Mouse (Mus musculus) small intestine, adult 2 months (tissue): ENCODE data around the gene Snx32. TPM values are rescaled to one million over a fixed set of nuclear protein-coding genes. Genes with fewer than 3 reads are reported as not detected.
A peak's percentile ranks its signal among the peaks of the same experiment; 100 is the strongest.

Experiments used
- H3K27ac ChIP-seq: fragments of 200-500 bp; 2 replicates; pipeline ENCODE4 v1.5.1; 2012; ENCODE audit warnings: low read depth, low read length, control low read depth, inconsistent platforms; ENCODE audit not compliant: insufficient read depth
- H3K27me3 ChIP-seq: fragments of 200-500 bp; 2 replicates; pipeline ENCODE4 v1.6.1; 2012; ENCODE audit warnings: mild to moderate bottlenecking, moderate library complexity, low read length, inconsistent platforms; ENCODE audit not compliant: control insufficient read depth, insufficient read depth
- H3K36me3 ChIP-seq: fragments of 200-500 bp; 2 replicates; pipeline ENCODE4 v1.6.1; 2012; ENCODE audit warnings: mild to moderate bottlenecking, low read length, control low read depth, inconsistent platforms; ENCODE audit not compliant: control insufficient read depth, insufficient read depth
- H3K4me1 ChIP-seq: fragments of 200-500 bp; 2 replicates; pipeline ENCODE4 v1.6.1; 2012; ENCODE audit warnings: low read length, inconsistent platforms, mixed read lengths; ENCODE audit not compliant: control insufficient read depth, insufficient read depth, insufficient read length
- H3K4me3 ChIP-seq: fragments of 200-500 bp; 2 replicates; pipeline ENCODE4 v1.5.1; 2012; ENCODE audit warnings: low read depth, mild to moderate bottlenecking, control low read depth, inconsistent platforms, low read length, moderate library complexity
- CTCF ChIP-seq: fragments of 200-500 bp; IDR thresholded peaks from 2 replicates; pipeline ENCODE4 v1.5.1; 2012; ENCODE audit warnings: low read depth, mild to moderate bottlenecking, control low read depth, inconsistent platforms, low read length, moderate library complexity, mixed read lengths; ENCODE audit not compliant: insufficient replicate concordance, insufficient read length; ENCODE audit errors: extremely low read depth
- POLR2A ChIP-seq: fragments of 200-500 bp; IDR thresholded peaks from 2 replicates; pipeline ENCODE4 v1.6.1; 2012; ENCODE audit warnings: low read depth, mild to moderate bottlenecking, control low read depth, inconsistent platforms, low read length, moderate library complexity
- WGBS: fragments of 180-500 bp; shearing (Covaris S2); methylation state at CpG from one replicate; pipeline ENCODE4 v1.1.7; 2018; 5-methylcytosine and 5-hydroxymethylcytosine counted together
- polyA plus RNA-seq: library from polyadenylated mRNA; depleted of rRNA; stranded (reverse); fragments of >200 nt; gene quantifications from 2 replicates; pipeline ENCODE4 v1.2.3, GENCODE M21; 2012

Snx32 gene
- polyA plus RNA-seq, 1 experiment = 3.2 TPM

DNA sequence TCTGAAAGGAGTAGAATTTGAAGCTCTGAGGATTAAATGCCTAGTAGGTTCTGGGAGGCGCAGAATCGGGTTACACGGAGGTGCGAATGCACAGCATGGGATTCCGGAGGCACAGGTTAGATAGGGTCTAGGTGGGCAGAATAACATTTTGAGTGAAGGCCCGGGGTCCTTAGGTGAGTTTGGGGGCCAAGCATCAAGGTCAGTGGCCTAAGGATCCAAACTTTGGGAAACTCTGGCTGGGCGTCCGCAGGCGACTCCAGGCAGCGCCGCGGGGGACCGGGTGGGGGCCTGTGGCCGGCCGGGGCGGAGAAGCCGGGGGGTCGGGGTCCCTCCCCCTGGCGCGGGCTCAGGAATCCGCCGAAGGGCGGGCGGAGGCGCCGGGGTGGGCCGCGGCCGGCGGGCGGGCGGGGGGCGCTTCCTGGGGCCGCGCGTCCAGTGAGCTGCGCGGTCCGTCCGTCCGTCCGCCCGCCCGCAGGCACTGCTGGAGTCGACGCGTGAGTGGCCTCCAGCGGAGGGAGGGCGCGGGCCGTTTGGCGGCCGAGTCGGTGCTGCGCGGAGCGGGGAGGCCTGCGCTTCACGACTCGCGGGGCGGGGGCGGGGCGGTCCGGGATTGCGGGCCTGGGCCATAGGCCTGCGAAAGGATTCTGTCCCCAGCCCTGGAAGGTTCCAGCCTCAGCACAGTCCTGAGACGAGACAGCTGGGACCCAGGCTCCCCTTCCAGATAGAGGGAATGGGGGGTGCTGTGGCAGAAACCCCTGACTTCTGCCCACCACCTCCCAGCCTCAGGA lies 35.9 kb downstream of the Snx32 start:
- Histone ChIP-seq H3K4me1 (peaks cover 5% of the 10 kb centered on the region; the same call in 1 of the 2 replicates), H3K27me3 (no peaks in the 10 kb centered on the region), H3K27ac (no peak overlapping the region), H3K36me3 (no peaks in the 10 kb centered on the region), H3K4me3 (peak overlapping the region; percentile 50)
- WGBS = 3% methylated on average over 67 of the region's 68 CpGs
- no peak for TF ChIP-seq POLR2A
- no peak for TF ChIP-seq CTCF

DNA sequence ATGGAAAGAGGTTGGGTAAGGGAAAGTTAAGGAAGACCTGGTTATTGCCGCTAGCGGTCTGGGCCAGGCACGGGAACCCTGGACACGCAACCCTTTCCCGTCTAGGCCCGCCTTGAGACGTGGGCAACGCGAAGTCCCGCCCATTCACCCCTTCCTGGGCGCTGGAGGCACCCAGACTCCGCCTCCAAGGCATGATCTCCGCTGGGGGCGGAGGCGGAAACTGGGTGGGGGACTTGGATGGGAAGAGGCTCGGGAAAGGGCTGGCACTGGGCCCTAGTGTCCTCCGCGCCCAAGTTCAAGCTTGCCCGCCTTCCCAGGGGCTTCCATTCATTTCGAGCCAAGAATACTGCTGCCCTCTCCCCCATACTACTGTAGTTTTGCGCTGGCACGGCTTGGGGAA lies 36.6 kb downstream of the Snx32 start, which contains the start of gene Efemp2:
TSS of gene Efemp2 (plus strand) at position 235 of the 400 bp plus-strand sequence.
- Histone ChIP-seq H3K36me3 (no peaks in the 10 kb centered on the region), H3K27me3 (no peaks in the 10 kb centered on the region), H3K27ac (peak within 1 kb of the TSS; percentile 25; the same call in 1 of the 2 replicates), H3K4me3 (peak within 1 kb of the TSS; percentile 50), H3K4me1 (peaks cover 5% of the 10 kb centered on the region; the same call in 1 of the 2 replicates)
- TF ChIP-seq CTCF = no peak
- TF ChIP-seq POLR2A = no peak
- 3% methylated on average over 22 of the region's 22 CpGs for WGBS

DNA sequence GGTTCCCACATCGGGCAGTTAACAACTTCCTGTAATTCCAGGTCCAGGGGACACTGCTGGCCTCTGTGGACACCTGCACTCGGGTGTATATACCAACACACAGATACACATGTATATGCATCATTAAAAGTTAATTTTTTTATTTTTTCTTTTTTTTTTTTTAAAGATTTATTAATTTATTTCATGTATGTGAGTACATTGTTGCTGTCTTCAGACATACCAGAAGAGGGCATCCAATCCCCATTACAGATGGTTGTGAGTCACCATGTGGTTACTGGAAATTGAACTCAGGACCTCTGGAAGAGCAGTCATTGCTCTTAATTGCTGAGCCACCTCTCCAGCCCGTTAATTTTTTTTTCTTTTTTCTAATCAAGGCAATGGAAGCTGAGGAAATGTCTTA lies 37.5 kb downstream of the Snx32 start:
- 71% methylated on average over 3 of the region's 3 CpGs for WGBS
- Histone ChIP-seq H3K27me3 (no peaks in the 10 kb centered on the region), H3K4me1 (peaks cover 5% of the 10 kb centered on the region; the same call in 1 of the 2 replicates), H3K27ac (no peak overlapping the region), H3K36me3 (0 out of 2 replicates have a peak, but pooled peaks cover 1% of the 10 kb centered on the region), H3K4me3 (no peak overlapping the region)
- TF ChIP-seq POLR2A = no peak
- no peak for TF ChIP-seq CTCF

DNA sequence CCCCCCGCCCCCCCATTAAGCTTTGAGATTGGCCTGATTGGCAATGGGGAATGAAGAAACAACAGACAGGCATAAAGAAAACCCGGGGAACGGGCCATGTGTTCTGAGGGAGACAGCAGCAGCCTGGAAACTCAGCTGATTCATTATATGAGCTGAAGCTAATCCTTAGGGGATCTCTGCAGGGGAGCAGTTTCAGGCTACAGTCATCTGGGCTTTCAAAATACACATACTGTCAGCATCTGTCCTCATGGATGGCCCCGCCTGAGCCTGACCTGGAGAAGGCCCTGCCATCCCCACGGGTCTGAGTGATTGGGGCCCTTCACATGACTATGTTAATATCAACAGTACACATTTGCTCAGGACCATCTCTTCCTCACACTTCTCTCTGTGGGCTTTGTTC lies 38.5 kb downstream of the Snx32 start:
- TF ChIP-seq POLR2A = no peak
- no peak for TF ChIP-seq CTCF
- Histone ChIP-seq H3K36me3 (peaks cover 7% of the 10 kb centered on the region; the same call in 1 of the 2 replicates), H3K4me3 (no peak overlapping the region), H3K27me3 (no peaks in the 10 kb centered on the region), H3K27ac (no peak overlapping the region), H3K4me1 (peaks cover 5% of the 10 kb centered on the region; the same call in 1 of the 2 replicates)
- 60% methylated on average over 5 of the region's 5 CpGs for WGBS

DNA sequence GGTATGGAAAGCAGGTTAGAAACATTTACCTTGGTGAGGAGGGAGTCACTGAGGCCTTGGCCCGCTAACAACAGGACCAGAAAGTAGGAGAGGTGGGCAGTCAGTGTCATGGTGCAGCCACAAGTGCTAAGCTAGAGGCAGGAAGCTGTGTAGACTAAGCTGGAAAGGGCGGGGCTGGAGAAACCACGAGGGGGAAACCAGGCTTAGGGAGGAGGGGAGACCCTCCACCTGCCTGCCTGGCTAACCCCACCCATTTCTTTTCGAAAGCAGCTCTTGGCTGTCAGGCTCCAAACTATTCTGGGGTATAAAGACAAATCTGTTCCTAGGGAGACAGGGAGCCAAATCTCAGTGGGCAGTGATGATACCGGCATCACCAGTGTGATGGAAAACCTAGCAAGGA lies 42.0 kb downstream of the Snx32 start, which contains the start of gene Ctsw:
TSS of gene Ctsw (minus strand) at position 134 of the 400 bp plus-strand sequence.
- Histone ChIP-seq H3K36me3 (peaks cover 38% of the 10 kb centered on the region), H3K4me1 (0 out of 2 replicates have a peak, but pooled peaks cover under 1% of the 10 kb centered on the region), H3K27me3 (no peaks in the 10 kb centered on the region), H3K4me3 (peak within 1 kb of the TSS; percentile 36), H3K27ac (peak within 1 kb of the TSS; percentile 46)
- 41% methylated on average over 5 of the region's 5 CpGs for WGBS
- TF ChIP-seq POLR2A (no peak), CTCF (no peak)

DNA sequence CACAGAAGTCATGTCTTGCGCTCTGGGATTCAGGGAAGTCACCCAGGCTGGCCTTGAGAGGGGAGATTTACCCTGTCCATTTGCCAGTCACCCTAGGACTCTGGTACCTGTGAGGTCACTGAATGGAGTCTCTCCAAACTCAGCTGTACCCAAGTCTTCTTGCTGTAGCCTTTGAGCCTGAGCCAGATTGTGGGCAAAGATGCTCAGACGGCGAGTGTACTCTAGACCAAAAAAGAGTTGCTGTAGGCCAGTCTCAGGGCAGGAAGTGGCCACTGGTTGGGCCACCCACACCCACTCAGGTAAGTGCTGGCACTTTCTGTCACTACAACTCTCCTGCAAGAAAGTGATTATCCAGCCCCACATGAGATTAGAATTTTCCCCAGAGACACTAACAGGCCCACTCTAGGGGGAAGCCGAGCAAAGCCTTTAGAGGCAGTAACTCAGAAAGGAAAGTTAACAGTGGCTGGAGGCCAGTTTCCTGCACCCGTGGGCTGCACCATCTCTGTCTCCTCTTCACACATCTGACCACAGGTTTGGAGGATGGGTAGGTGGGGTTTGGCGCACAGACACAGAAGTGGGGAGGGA lies 43.3 kb downstream of the Snx32 start:
- H3K4me3 ChIP-seq = no peak overlapping the region
- 79% methylated on average over 6 of the region's 6 CpGs for WGBS
- H3K27me3 ChIP-seq = no peaks in the 10 kb centered on the region
- H3K36me3 ChIP-seq = peaks cover 47% of the 10 kb centered on the region
- no peak for TF ChIP-seq POLR2A
- no peak for TF ChIP-seq CTCF
- no peak overlapping the region for H3K27ac ChIP-seq
- no peaks in the 10 kb centered on the region for H3K4me1 ChIP-seq

DNA sequence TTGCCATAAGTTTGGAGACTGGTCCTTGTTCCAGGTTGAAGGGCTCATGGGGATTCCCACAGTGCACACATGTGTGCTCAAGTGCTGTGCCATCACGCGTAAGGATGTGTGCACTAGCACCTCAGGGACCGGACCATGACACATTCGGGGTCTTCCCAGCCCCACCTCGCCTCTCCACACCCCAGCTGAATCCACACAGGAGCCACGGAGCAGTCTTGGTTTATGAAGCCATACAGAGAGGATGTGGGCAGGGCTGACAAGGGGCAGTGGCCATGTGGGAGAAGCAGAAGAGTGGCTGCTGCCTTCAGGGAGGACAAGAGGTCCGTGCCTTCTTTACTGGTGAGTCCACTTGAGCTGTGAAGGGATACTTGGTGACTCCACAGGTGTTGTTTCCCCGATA lies 45.3 kb downstream of the Snx32 start:
- no peaks in the 10 kb centered on the region for H3K27me3 ChIP-seq
- WGBS = 95% methylated on average over 8 of the region's 8 CpGs
- H3K4me3 ChIP-seq = no peak overlapping the region
- H3K27ac ChIP-seq = no peak overlapping the region
- TF ChIP-seq CTCF (no peak), POLR2A (no peak)
- H3K4me1 ChIP-seq = peaks cover 2% of the 10 kb centered on the region; the same call in 1 of the 2 replicates
- H3K36me3 ChIP-seq = peaks cover 47% of the 10 kb centered on the region
